Mouse (Mus musculus) limb, embryonic 11.5 days (tissue): Measurements from ENCODE around the gene Nav1. TPM values are rescaled to one million over a fixed set of nuclear protein-coding genes. Genes with fewer than 3 reads are reported as not detected.
A peak's percentile ranks its signal among the peaks of the same experiment; 100 is the strongest.

Source experiments
- ATAC-seq: fragments of 200-750 bp; cut with Nextera tagmentation; 2 replicates; pipeline ENCODE4 v1.8.0; 2017; ENCODE audit warnings: low read depth; ENCODE audit not compliant: insufficient number of reproducible peaks, low FRiP score, low TSS enrichment
- DNase-seq: peaks from one replicate; pipeline ENCODE4 v3.0.0-alpha.2; 2015; ENCODE audit warnings: low spot score
- H3K27ac ChIP-seq: fragments of 300-500 bp; sonication (generic); replicated peaks from 2 replicates; pipeline ENCODE4 v1.5.1; 2014; ENCODE audit warnings: low read depth, mild to moderate bottlenecking, low read length
- H3K27me3 ChIP-seq: fragments of 300-500 bp; sonication (generic); 2 replicates; pipeline ENCODE4 v1.6.1; 2014; ENCODE audit warnings: mild to moderate bottlenecking, low read length, mixed read lengths; ENCODE audit not compliant: control insufficient read depth, insufficient read depth
- H3K36me3 ChIP-seq: fragments of 300-500 bp; sonication (generic); 2 replicates; pipeline ENCODE4 v1.6.1; 2014; ENCODE audit warnings: mild to moderate bottlenecking, low read length, moderate library complexity, mixed read lengths; ENCODE audit not compliant: control insufficient read depth, insufficient read depth
- H3K4me1 ChIP-seq: fragments of 300-500 bp; sonication (generic); 2 replicates; pipeline ENCODE4 v1.6.1; 2014; ENCODE audit warnings: low read length, mixed read lengths; ENCODE audit not compliant: control insufficient read depth, insufficient read depth
- H3K4me2 ChIP-seq: fragments of 300-500 bp; sonication (generic); 2 replicates; pipeline ENCODE4 v1.6.1; 2014; ENCODE audit warnings: low read depth, mild to moderate bottlenecking, moderate library complexity; ENCODE audit not compliant: severe bottlenecking
- H3K4me3 ChIP-seq: fragments of 300-500 bp; sonication (generic); 2 replicates; pipeline ENCODE4 v1.5.1; 2014; ENCODE audit warnings: low read depth, low read length
- H3K9ac ChIP-seq: fragments of 300-500 bp; sonication (generic); 2 replicates; pipeline ENCODE4 v1.6.1; 2014; ENCODE audit warnings: mild to moderate bottlenecking, low read length
- H3K9me3 ChIP-seq: fragments of 300-500 bp; sonication (generic); 2 replicates; pipeline ENCODE4 v1.6.1; 2016; ENCODE audit warnings: low read length; ENCODE audit not compliant: control insufficient read depth
- WGBS: fragments of 180-500 bp; shearing (Covaris S2); extraction: QIAGEN DNeasy Blood & Tissue Kit; methylation state at CpG from one replicate; pipeline ENCODE4 v1.1.7; 2014; 5-methylcytosine and 5-hydroxymethylcytosine counted together
- polyA plus RNA-seq: library from polyadenylated mRNA; unstranded; fragments of >200 nt; fragmentation: Nextera tagmentation; extraction: Ambion mirVana; gene quantifications from 2 replicates; pipeline ENCODE4 v1.2.1, GENCODE M21; 2014

Gene Nav1
- polyA plus RNA-seq, 1 experiment from 2014 or later = 16.4 TPM

DNA sequence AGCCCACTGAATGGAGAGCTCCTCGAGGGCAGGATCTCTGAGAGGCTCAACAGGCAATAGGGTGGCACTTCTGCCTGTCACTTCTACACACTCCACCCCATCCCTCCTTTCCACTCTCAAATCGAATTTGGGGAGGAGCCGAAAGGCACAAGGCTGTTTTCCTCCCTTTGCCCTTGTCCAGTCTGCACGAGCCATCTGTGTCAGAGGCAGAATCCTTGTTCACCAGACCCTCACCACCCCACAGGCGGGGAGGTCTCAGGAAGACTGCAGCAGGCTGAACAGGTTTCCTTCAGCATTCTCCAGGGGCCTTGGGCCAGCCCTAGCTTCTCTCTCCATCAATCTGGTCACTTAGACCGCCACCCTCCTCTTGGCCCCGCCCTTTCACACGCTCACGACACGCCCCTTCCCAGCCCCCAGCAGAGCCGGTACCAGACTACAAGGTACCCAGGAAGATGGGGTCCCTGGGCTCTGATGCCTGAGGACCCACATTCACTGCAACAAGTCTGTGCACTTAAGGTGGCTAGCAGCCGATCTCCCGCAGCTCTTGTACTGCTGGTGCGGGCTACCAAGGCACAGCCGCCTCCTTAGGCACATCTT, 23.9 kb downstream of the Nav1 start:
- Histone ChIP-seq H3K27me3 (no peaks in the 10 kb centered on the region), H3K4me1 (peaks cover 69% of the 10 kb centered on the region), H3K27ac (peak overlapping the region; percentile 80), H3K9me3 (no peaks in the 10 kb centered on the region), H3K9ac (peak overlapping the region; percentile 62), H3K36me3 (no peaks in the 10 kb centered on the region), H3K4me2 (peak overlapping the region; percentile 96), H3K4me3 (peak overlapping the region; percentile 60)
- 2% methylated on average over 15 of the region's 15 CpGs for WGBS
- DNase-seq (peak; percentile 84), ATAC-seq (peak; percentile 19; the same call in 1 of the 2 replicates)

DNA sequence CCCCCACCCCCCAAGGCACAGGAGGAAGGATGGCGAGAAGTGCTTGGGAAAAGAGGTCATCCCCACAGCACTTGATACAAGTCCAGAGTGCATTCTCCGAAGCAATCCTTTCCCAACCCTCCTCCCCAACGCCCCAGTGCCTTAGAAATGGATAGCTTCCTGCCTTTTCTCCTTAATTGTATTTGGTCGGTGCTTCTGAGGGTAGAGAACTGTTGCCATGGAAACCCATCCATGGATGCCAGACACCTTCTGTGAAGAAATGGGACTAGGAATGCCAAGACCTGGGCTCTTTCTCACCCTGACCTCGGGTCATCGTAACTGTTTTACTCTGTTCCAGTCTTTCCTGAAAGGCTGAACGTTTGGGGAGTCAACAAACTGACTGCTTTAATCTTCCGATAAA, 26.1 kb downstream of the Nav1 start:
- DNase-seq (peak; percentile 39), ATAC-seq (no peak)
- Histone ChIP-seq H3K9ac (no peak overlapping the region), H3K9me3 (no peaks in the 10 kb centered on the region), H3K4me1 (peaks cover 78% of the 10 kb centered on the region), H3K4me3 (no peak overlapping the region), H3K36me3 (no peaks in the 10 kb centered on the region), H3K27ac (no peak overlapping the region), H3K4me2 (no peak overlapping the region), H3K27me3 (no peaks in the 10 kb centered on the region)
- WGBS = 18% methylated on average over 8 of the region's 8 CpGs

DNA sequence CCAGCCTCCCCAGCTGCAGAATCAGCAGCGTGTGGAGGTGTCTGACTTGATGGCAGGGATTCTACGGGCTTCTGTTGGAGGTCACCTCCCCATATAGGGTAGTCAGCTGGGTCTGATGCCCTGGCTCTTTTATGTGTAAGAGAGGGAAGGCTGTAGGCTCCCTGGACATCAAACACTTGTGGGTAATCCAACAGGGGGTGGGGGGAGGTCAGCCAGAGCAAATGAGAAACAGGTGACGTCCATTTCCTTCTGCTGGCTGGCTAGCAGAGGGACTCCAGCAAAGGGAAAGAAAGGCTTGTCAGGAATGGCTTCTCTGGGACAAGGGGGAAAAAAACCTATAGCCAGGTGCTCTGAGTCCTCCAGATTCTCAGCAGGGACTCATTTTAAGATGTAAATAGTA, 28.0 kb downstream of the Nav1 start:
- Histone ChIP-seq H3K36me3 (no peaks in the 10 kb centered on the region), H3K27me3 (no peaks in the 10 kb centered on the region), H3K4me2 (peak overlapping the region; percentile 25), H3K4me3 (no peak overlapping the region), H3K4me1 (peaks cover 66% of the 10 kb centered on the region), H3K9me3 (no peaks in the 10 kb centered on the region), H3K9ac (0 out of 2 replicates have a peak overlapping the region, but pooled peaks have one; percentile 12), H3K27ac (peak overlapping the region; percentile 68; the same call in 1 of the 2 replicates)
- 5% methylated on average over 3 of the region's 3 CpGs for WGBS
- ATAC-seq (0 out of 2 replicates have a peak, but pooled peaks have one; percentile 27), DNase-seq (peak; percentile 78)

DNA sequence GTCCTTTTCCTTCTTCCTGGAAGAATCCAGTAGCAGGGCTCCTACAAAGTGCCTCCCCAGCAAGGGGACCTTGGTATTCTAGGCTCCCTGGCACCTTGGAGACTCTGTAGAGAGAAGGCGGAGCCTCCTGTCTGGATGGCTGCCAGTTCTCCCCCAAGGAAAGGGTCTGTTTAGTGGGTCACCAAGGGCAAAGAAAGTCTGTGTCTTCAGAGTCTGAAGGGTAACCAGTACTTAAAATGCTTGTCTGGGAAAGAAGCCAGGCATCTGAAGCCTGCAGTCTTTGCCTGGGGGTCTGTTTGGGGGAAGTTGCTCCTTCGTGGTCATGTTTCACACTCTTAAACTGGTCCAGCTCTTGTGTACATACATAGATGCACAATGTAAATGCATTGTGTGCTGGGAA, 29.3 kb downstream of the Nav1 start:
- no peaks in the 10 kb centered on the region for H3K9me3 ChIP-seq
- DNase-seq (no peak), ATAC-seq (no peak)
- H3K9ac ChIP-seq = no peak overlapping the region
- no peaks in the 10 kb centered on the region for H3K36me3 ChIP-seq
- H3K4me1 ChIP-seq = peaks cover 56% of the 10 kb centered on the region
- H3K27me3 ChIP-seq = no peaks in the 10 kb centered on the region
- no peak overlapping the region for H3K27ac ChIP-seq
- H3K4me3 ChIP-seq = no peak overlapping the region
- 64% methylated on average over 2 of the region's 2 CpGs for WGBS
- H3K4me2 ChIP-seq = no peak overlapping the region

DNA sequence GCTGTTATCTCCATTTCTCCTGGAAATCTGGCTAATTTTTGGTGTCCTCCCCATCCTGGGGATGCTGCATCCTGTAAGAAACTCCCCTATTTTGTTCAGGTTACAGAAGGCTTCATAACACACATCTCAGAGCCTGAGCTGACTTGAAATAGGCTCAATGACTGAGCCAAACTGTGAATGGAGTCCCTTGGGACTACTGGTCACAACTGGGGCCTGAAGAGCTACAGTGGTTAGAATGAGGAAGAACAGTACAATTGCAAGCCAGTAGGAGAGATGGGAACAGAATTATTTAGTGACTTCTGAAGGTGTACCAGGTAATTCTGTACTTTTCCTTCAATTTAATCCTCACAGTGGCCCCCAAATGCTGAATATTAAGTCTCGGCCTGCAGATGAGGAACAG, 31.7 kb downstream of the Nav1 start:
- H3K4me3 ChIP-seq = no peak overlapping the region
- H3K9me3 ChIP-seq = no peaks in the 10 kb centered on the region
- H3K4me1 ChIP-seq = peaks cover 32% of the 10 kb centered on the region
- H3K36me3 ChIP-seq = no peaks in the 10 kb centered on the region
- WGBS = 77% methylated on average over 1 of the region's 1 CpGs
- H3K4me2 ChIP-seq = no peak overlapping the region
- DNase-seq (no peak), ATAC-seq (no peak)
- no peak overlapping the region for H3K27ac ChIP-seq
- H3K27me3 ChIP-seq = no peaks in the 10 kb centered on the region
- H3K9ac ChIP-seq = no peak overlapping the region

DNA sequence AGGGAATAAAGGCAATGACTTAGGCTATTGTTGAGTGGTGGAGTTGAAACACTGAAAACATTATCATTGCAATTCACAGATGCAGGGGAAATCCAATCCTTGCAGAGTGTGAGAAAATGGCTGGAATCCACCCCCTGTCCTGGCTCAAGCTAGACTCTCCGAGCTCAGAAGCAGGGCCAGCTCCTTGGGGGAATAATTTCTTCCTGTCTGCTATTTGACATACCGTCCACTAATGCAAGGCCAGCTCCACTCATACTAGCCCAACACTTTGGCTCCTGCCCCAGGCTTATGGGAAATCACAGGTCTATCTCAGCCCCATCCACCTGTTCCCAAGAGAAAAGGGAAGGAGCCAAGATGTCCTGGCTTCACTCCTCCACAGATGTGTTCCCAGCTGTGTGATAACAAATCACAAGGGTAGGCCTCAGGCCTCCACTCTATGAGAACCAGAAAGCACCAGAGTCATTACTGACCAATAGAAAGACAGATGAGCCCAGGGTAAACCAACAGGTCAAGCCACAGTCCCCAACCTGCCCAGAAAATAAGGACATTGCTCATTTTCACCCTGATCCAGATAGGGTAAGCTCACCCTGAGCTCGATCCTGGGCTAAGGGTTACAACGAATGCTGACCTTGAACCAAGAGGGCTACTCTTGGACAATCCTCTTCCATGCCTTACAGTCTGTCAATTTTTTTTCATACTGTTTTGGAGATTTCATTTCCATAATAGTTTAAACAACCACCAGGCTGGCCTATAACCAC, 32.5 kb downstream of the Nav1 start:
- H3K4me1 ChIP-seq = peaks cover 29% of the 10 kb centered on the region
- WGBS = 82% methylated on average over 4 of the region's 4 CpGs
- H3K4me3 ChIP-seq = no peak overlapping the region
- no peak for ATAC-seq
- H3K27ac ChIP-seq = no peak overlapping the region
- H3K27me3 ChIP-seq = no peaks in the 10 kb centered on the region
- H3K9ac ChIP-seq = no peak overlapping the region
- H3K36me3 ChIP-seq = no peaks in the 10 kb centered on the region
- no peaks in the 10 kb centered on the region for H3K9me3 ChIP-seq
- no peak for DNase-seq
- no peak overlapping the region for H3K4me2 ChIP-seq

DNA sequence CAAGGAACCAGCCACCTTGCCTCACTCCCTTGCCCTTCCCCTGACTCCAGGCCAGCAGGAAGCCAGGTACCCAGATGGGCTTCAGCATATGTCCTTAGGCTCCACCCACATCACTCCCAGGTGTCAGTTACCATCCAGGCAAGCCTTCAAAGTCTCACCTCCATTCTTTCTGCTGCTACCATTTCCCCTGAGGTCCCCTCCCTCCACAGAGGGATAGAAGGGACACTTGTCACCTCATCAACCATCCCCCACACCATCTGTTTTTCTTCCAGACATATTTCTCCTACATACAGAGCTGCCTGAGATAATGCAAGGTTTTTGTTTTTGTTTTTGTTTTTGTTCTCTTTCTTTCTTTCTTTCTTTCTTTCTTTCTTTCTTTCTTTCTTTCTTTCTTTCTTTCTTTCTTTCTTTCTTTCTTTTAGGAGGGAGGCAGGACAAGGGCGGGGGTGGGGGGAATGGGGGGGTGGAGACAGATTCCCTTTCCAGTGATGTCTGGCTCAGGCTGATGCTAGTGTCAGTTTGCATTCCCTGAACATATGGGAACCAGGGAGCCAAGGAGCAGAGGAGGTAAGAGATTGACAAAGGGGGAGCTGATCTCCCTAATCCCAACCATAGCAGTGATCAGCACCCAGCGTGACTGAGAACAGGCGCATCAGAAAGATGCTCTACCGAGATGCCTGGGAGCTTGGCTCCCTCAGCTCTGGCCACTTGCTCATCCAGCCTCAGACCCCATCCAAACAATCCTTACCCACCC, 34.8 kb downstream of the Nav1 start:
- H3K27me3 ChIP-seq = no peaks in the 10 kb centered on the region
- H3K9ac ChIP-seq = no peak overlapping the region
- H3K4me3 ChIP-seq = no peak overlapping the region
- H3K4me1 ChIP-seq = peaks cover 15% of the 10 kb centered on the region
- DNase-seq = no peak
- H3K4me2 ChIP-seq = no peak overlapping the region
- no peaks in the 10 kb centered on the region for H3K36me3 ChIP-seq
- 27% methylated on average over 4 of the region's 4 CpGs for WGBS
- ATAC-seq = no peak
- no peaks in the 10 kb centered on the region for H3K9me3 ChIP-seq
- no peak overlapping the region for H3K27ac ChIP-seq

DNA sequence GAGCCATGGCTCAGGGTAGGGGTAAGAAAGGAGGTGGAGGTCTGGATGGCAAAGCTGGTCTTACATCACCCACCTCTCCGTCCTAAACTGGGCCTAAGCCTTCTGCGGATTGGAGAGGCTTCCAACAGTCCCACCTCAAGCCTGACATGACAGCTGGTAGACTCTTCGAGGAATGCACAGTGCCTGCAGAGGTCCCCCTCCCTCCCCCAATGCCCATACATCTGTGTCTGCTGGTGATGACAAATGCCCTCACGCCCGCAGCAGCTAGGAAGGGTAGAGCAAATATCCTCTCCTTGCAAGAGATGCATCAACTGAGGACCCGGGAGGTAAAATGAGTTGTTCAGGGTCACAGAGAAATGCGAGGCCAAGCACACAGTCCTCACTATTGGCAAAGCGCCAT, 39.0 kb downstream of the Nav1 start:
- Histone ChIP-seq H3K27me3 (no peaks in the 10 kb centered on the region), H3K27ac (no peak overlapping the region), H3K4me2 (no peak overlapping the region), H3K4me1 (peaks cover 37% of the 10 kb centered on the region), H3K9me3 (no peaks in the 10 kb centered on the region), H3K9ac (no peak overlapping the region), H3K4me3 (no peak overlapping the region), H3K36me3 (no peaks in the 10 kb centered on the region)
- DNase-seq (no peak), ATAC-seq (no peak)
- 82% methylated on average over 8 of the region's 8 CpGs for WGBS
